Mouse (Mus musculus) left cerebral cortex, adult 8-10 months (tissue): Measurements from ENCODE around the gene 5430403G16Rik. TPM values are rescaled to one million over a fixed set of nuclear protein-coding genes. Genes with fewer than 3 reads are reported as not detected.
A peak's percentile ranks its signal among the peaks of the same experiment; 100 is the strongest.
"Not testable (repeated sequence)": the region's sequence is repeated elsewhere in the genome, so short reads cannot be mapped to it uniquely, and the experiment has no call there.

ENCODE experiments used
- DNase-seq, 2 experiments: peaks; one replicate each; pipeline ENCODE4 v3.0.0; 2022; ENCODE audit warnings: low spot score in 2 of 2
- total RNA-seq, 4 experiments: library from RNA; stranded (reverse); gene quantifications; 2 replicates each; pipeline ENCODE4 v1.2.4; 2022

5430403G16Rik gene
- 1 to 10 TPM; 2.1 to 3.2 (median 2.6) TPM for total RNA-seq

GRCm38 (mm10) chr5:109690537-109691201 lies at the start of gene 5430403G16Rik:
Gene 5430403G16Rik (minus strand): TSS chr5:109691041.
- DNase-seq: peak; percentile 48 to 73

GRCm38 (mm10) chr5:109717341-109717740 lies 26.5 kb upstream of the 5430403G16Rik start:
- not testable (repeated sequence) for DNase-seq

GRCm38 (mm10) chr5:109691205-109691965 lies 544 bp upstream of the 5430403G16Rik start:
- DNase-seq: not testable (repeated sequence)

GRCm38 (mm10) chr5:109682921-109683320 lies 7.9 kb downstream of the 5430403G16Rik start:
- no peak for DNase-seq

Other genes with a start within 250 kb of the 5430403G16Rik start
- gene Crlf2, start 132.0 kb downstream of the 5430403G16Rik start, total RNA-seq: 10 to 100 TPM; 25.7 to 41.4 (median 34.9) TPM
- 1 to 10 TPM; 3.2 to 5.0 (median 3.8) TPM for gene 4930522L14Rik, start 60.8 kb upstream of the 5430403G16Rik start, total RNA-seq
- gene Gm15446, start 232.4 kb upstream of the 5430403G16Rik start, total RNA-seq: 10 to 100 TPM; 33.3 to 38.4 (median 35.7) TPM